ENCODE assay signal across 16 mouse cellular contexts in the genomic region with DNA sequence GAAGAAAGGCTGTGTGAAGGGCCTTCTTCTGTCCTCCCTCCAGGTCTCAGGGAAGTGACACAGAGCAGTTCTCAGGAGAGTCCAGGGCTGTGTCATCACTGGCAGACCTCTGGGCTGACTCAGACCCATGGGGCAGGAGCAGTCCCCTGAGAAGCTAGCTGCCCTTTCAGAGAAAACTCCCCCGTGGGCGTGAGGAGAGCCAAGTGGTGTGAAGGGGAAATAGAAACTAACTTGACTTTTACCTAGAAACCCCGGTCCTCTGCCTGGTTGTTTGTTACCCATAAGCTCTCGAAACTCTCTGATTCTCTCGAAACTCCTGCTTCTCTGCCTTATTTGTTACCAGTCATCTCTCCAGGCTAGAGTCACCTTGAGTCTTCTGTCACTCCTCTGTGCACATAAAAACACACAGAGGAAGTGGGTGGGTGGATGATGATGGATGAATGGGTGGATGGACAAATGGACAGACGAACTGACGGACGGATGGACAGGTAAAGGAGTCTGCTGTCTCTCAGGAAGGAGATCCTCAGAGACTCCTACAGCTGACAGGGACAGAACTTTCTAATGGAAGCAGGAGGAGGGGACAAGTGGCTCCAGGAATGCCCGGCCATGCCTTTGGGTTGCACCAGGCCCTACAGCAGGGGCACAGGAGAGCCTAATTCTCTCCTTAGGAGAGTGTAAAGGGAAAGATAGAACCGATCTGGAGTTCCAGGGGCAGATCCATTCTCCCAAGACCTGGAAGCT. TPM values are rescaled to one million over a fixed set of nuclear protein-coding genes. Genes with fewer than 3 reads are reported as not detected.
DNase-seq lines count a peak whose midpoint lies in the region; ATAC-seq and TF ChIP-seq lines count a peak whose summit lies in the region.
"Had no signal": no experiment of that assay in that cellular context is flagged by ENCODE, and none has a peak within 500 bp of the region (broad histone marks: within the 10 kb centered on the region; RNA-seq: fewer than 3 reads in every experiment).

No protein-coding gene starts in this region.

- DNase-seq in cerebellum, postnatal 25 days, result peak; percentile 17 to 21
- peak; percentile 63 for DNase-seq in MN1 (ENCODE audit: low spot score)
- DNase-seq in spleen, adult 2 months (ENCODE audit: low read depth in 1 of 2, low spot score in 2 of 2), result peak; percentile 58 to 77
- DNase-seq in limb, embryonic 10.5 days (ENCODE audit: low spot score), result no peak
- DNase-seq in layer of hippocampus, postnatal 14 days (ENCODE audit: low spot score in 2 of 2), result no peak
- DNase-seq: cerebellum, adult 11-12 months; lung, adult 18-20 months; midbrain, embryonic 14.5 days had no signal

- 41% methylated on average over 10 of the region's 10 CpGs for WGBS in spleen, adult 2 months
- WGBS in midbrain, embryonic 15.5 days, result 85% methylated on average over 10 of the region's 10 CpGs
- WGBS in limb, embryonic 10.5 days, result 81% methylated on average over 10 of the region's 10 CpGs

- H3K4me2 ChIP-seq in midbrain, embryonic 15.5 days, result no peak overlapping the region
- H3K4me2 ChIP-seq: heart, embryonic 15.5 days; limb, embryonic 12.5 days had no signal

- no peaks in the 10 kb centered on the region for H3K27me3 ChIP-seq in spleen, adult 2 months (ENCODE audit: control insufficient read depth, insufficient read depth, low read length)
- no peaks in the 10 kb centered on the region for H3K27me3 ChIP-seq in midbrain, embryonic 15.5 days (replicated peaks)
- H3K27me3 ChIP-seq in limb, embryonic 10.5 days (ENCODE audit: low read depth, poor library complexity, severe bottlenecking), result 0 out of 2 replicates have a peak, but pooled peaks cover 10% of the 10 kb centered on the region
- H3K27me3 ChIP-seq: heart, embryonic 15.5 days; limb, embryonic 12.5 days had no signal

- H3K4me1 ChIP-seq in spleen, adult 2 months (ENCODE audit: control insufficient read depth, insufficient read depth, insufficient read length), result peaks cover 46% of the 10 kb centered on the region; the same call in 1 of the 2 replicates
- H3K4me1 ChIP-seq in midbrain, embryonic 15.5 days, result peaks cover 11% of the 10 kb centered on the region
- peaks cover 17% of the 10 kb centered on the region; the same call in 1 of the 2 replicates for H3K4me1 ChIP-seq in limb, embryonic 10.5 days
- H3K4me1 ChIP-seq: limb, embryonic 12.5 days had no signal

- peak overlapping the region; percentile 62 for H3K27ac ChIP-seq in spleen, adult 2 months (ENCODE audit: insufficient read depth, low read length)
- no peak overlapping the region for H3K27ac ChIP-seq in midbrain, embryonic 15.5 days
- no peak overlapping the region for H3K27ac ChIP-seq in limb, embryonic 10.5 days
- H3K27ac ChIP-seq: embryonic facial prominence, embryonic 10.5 days; forebrain, embryonic 10.5 days; heart, embryonic 15.5 days; limb, embryonic 12.5 days had no signal

- no peak; the same call in 1 of the 2 replicates for TF ChIP-seq CTCF in spleen, adult 2 months (IDR thresholded peaks at IDR 0.05; ENCODE audit: extremely low read depth, insufficient read depth, insufficient read length, insufficient replicate concordance)

- H3K4me3 ChIP-seq in spleen, adult 2 months (ENCODE audit: extremely low read depth, insufficient read depth, insufficient read length), result no peak overlapping the region
- H3K4me3 ChIP-seq in midbrain, embryonic 15.5 days, result no peak overlapping the region
- H3K4me3 ChIP-seq in limb, embryonic 10.5 days, result no peak overlapping the region
- H3K4me3 ChIP-seq: embryonic facial prominence, embryonic 10.5 days; forebrain, embryonic 10.5 days; heart, embryonic 15.5 days; limb, embryonic 12.5 days had no signal

- H3K9ac ChIP-seq in midbrain, embryonic 15.5 days, result no peak overlapping the region
- H3K9ac ChIP-seq: heart, embryonic 15.5 days; limb, embryonic 12.5 days had no signal

- no peak for TF ChIP-seq POLR2A in spleen, adult 2 months (IDR thresholded peaks at IDR 0.05; ENCODE audit: low read depth, low read length)

- no peaks in the 10 kb centered on the region for H3K9me3 ChIP-seq in midbrain, embryonic 15.5 days
- no peaks in the 10 kb centered on the region for H3K9me3 ChIP-seq in limb, embryonic 10.5 days (replicated peaks)
- H3K9me3 ChIP-seq: embryonic facial prominence, embryonic 10.5 days; forebrain, embryonic 10.5 days; heart, embryonic 15.5 days; limb, embryonic 12.5 days had no signal

- no peak for ATAC-seq in cerebellum, adult (ENCODE audit: insufficient number of reproducible peaks, low FRiP score, low TSS enrichment)
- ATAC-seq in common myeloid progenitor, adult 5-6 weeks (replicated peaks; ENCODE audit: low read depth, poor library complexity, severe bottlenecking), result 0 out of 2 replicates have a peak, but pooled peaks have one; percentile 36
- ATAC-seq in midbrain, embryonic 15.5 days (replicated peaks), result no peak
- ATAC-seq: intestine, embryonic 16.5 days had no signal

- no peaks in the 10 kb centered on the region for H3K36me3 ChIP-seq in spleen, adult 2 months (ENCODE audit: control insufficient read depth, insufficient read depth, low read length)
- H3K36me3 ChIP-seq in midbrain, embryonic 15.5 days (replicated peaks), result no peaks in the 10 kb centered on the region
- H3K36me3 ChIP-seq in limb, embryonic 10.5 days, result no peaks in the 10 kb centered on the region
- H3K36me3 ChIP-seq: embryonic facial prominence, embryonic 10.5 days; forebrain, embryonic 10.5 days; heart, embryonic 15.5 days; limb, embryonic 12.5 days had no signal

RNA-seq across cellular contexts. Expression of a gene that starts 43.7 kb away (rescaled TPM):
- 33.6 and 45.9 TPM in 2 replicates for total RNA-seq in common myeloid progenitor, adult 5-6 weeks (2017)
- 3.1 and 3.6 TPM in 2 replicates for polyA plus RNA-seq in spleen, adult 2 months (2012; rRNA removed)
- 31.9 and 32.4 TPM in 2 replicates for polyA plus RNA-seq in midbrain, embryonic 15.5 days (2015; fragmentation: Nextera tagmentation; extraction: Ambion mirVana)
- 41.2 and 43.8 TPM in 2 replicates for polyA plus RNA-seq in limb, embryonic 10.5 days (2016; fragmentation: Nextera tagmentation; extraction: Ambion mirVana)
- 10 to 100 TPM; 34.9 to 36.8 TPM for total RNA-seq in layer of hippocampus, postnatal 14 days (2021)

Comparison
In these comparisons a context has a peak if more than half of its experiments do, and no peak if none do; other contexts are left out.
1. DNase-seq: peak in cerebellum, postnatal 25 days (2 of 2), MN1 (single experiment) and spleen, adult 2 months (2 of 2); none in limb, embryonic 10.5 days (single experiment) and layer of hippocampus, postnatal 14 days (0 of 2).